13 mouse cellular contexts compared by ENCODE assay signal in genomic region chr5:113418335-113419013, GRCm38 (mm10).
A peak's percentile ranks its signal among the peaks of the same experiment; 100 is the strongest.
DNase-seq lines count a peak whose midpoint lies in the region; ATAC-seq and TF ChIP-seq lines count a peak whose summit lies in the region.
"Had no signal": no experiment of that assay in that cellular context is flagged by ENCODE, and none has a peak within 500 bp of the region (broad histone marks: within the 10 kb centered on the region; RNA-seq: fewer than 3 reads in every experiment).

No protein-coding gene starts in this region.

- H3K36me3 ChIP-seq in limb, embryonic 14.5 days (ENCODE audit: control insufficient read depth, insufficient read depth, low read length), result no peaks in the 10 kb centered on the region
- no peaks in the 10 kb centered on the region for H3K36me3 ChIP-seq in limb, embryonic 10.5 days
- H3K36me3 ChIP-seq in hindbrain, embryonic 12.5 days, result no peaks in the 10 kb centered on the region
- no peaks in the 10 kb centered on the region for H3K36me3 ChIP-seq in hindbrain, postnatal 0 days (ENCODE audit: insufficient read depth, low read length)
- H3K36me3 ChIP-seq in neural tube, embryonic 13.5 days, result no peaks in the 10 kb centered on the region

- WGBS in limb, embryonic 14.5 days, result 51% methylated on average over 22 of the region's 22 CpGs
- WGBS in limb, embryonic 10.5 days, result 70% methylated on average over 22 of the region's 22 CpGs
- whole genome bisulfite sequencing in hindbrain, embryonic 12.5 days, result 71% methylated on average over 22 of the region's 22 CpGs
- 71% methylated on average over 22 of the region's 22 CpGs for WGBS in hindbrain, postnatal 0 days
- WGBS in neural tube, embryonic 13.5 days, result 49% methylated on average over 22 of the region's 22 CpGs

- H3K4me3 ChIP-seq in limb, embryonic 14.5 days (replicated peaks; ENCODE audit: low read length), result no peak overlapping the region
- no peak overlapping the region for H3K4me3 ChIP-seq in limb, embryonic 10.5 days
- H3K4me3 ChIP-seq in hindbrain, embryonic 12.5 days, result no peak overlapping the region
- H3K4me3 ChIP-seq in hindbrain, postnatal 0 days (ENCODE audit: low read length), result no peak overlapping the region
- H3K4me3 ChIP-seq in neural tube, embryonic 13.5 days, result no peak overlapping the region
- H3K4me3 ChIP-seq: layer of hippocampus, adult 2 months had no signal

- no peak overlapping the region for H3K27ac ChIP-seq in limb, embryonic 14.5 days (replicated peaks; ENCODE audit: low read depth, low read length)
- no peak overlapping the region for H3K27ac ChIP-seq in limb, embryonic 10.5 days
- H3K27ac ChIP-seq in hindbrain, embryonic 12.5 days, result peak overlapping the region; percentile 57; the same call in 1 of the 2 replicates
- H3K27ac ChIP-seq in hindbrain, postnatal 0 days, result no peak overlapping the region
- H3K27ac ChIP-seq in neural tube, embryonic 13.5 days (replicated peaks), result peak overlapping the region; percentile 80
- H3K27ac ChIP-seq: layer of hippocampus, adult 2 months had no signal

- no peak for TF ChIP-seq CTCF in hindbrain, postnatal 0 days (IDR thresholded peaks at IDR 0.05; ENCODE audit: low read depth)

- ATAC-seq in limb, embryonic 14.5 days (ENCODE audit: low FRiP score, low read depth), result no peak
- no peak for ATAC-seq in hindbrain, embryonic 12.5 days (ENCODE audit: low FRiP score)
- peak; percentile 51; the same call in 1 of the 2 replicates for ATAC-seq in hindbrain, postnatal 0 days
- ATAC-seq in neural tube, embryonic 13.5 days (ENCODE audit: low read depth), result peak; percentile 80

- DNase-seq in limb, embryonic 14.5 days (ENCODE audit: low spot score), result peak; percentile 41
- DNase-seq in limb, embryonic 10.5 days (ENCODE audit: low spot score), result no peak
- no peak for DNase-seq in hindbrain, postnatal 0 days (ENCODE audit: low spot score)
- no peak for DNase-seq in thymus, postnatal 36 days
- no peak for DNase-seq in cerebellum, postnatal 14 days
- DNase-seq: cerebellum, adult 8-10 months; gastrocnemius, postnatal 36 days; heart, postnatal 4 days; thymus, postnatal 25 days had no signal

- no peak for TF ChIP-seq POLR2A in limb, embryonic 14.5 days (IDR thresholded peaks at IDR 0.05; ENCODE audit: borderline replicate concordance, extremely low read depth, insufficient read depth, insufficient read length)

- peaks cover 3% of the 10 kb centered on the region; the same call in 1 of the 2 replicates for H3K4me1 ChIP-seq in limb, embryonic 14.5 days (ENCODE audit: control insufficient read depth, insufficient read depth, low read length)
- peaks cover 38% of the 10 kb centered on the region for H3K4me1 ChIP-seq in limb, embryonic 10.5 days
- peaks cover 24% of the 10 kb centered on the region for H3K4me1 ChIP-seq in hindbrain, embryonic 12.5 days
- H3K4me1 ChIP-seq in hindbrain, postnatal 0 days (ENCODE audit: insufficient read depth, low read length), result peaks cover 23% of the 10 kb centered on the region
- H3K4me1 ChIP-seq in neural tube, embryonic 13.5 days (replicated peaks), result peaks cover 46% of the 10 kb centered on the region

- no peaks in the 10 kb centered on the region for H3K9me3 ChIP-seq in limb, embryonic 14.5 days (ENCODE audit: control insufficient read depth, low read length)
- no peaks in the 10 kb centered on the region for H3K9me3 ChIP-seq in limb, embryonic 10.5 days (replicated peaks)
- H3K9me3 ChIP-seq in hindbrain, embryonic 12.5 days (replicated peaks), result no peaks in the 10 kb centered on the region
- no peaks in the 10 kb centered on the region for H3K9me3 ChIP-seq in hindbrain, postnatal 0 days (ENCODE audit: low read length)
- no peaks in the 10 kb centered on the region for H3K9me3 ChIP-seq in neural tube, embryonic 13.5 days

- H3K9ac ChIP-seq in limb, embryonic 14.5 days (ENCODE audit: low read depth, low read length, severe bottlenecking), result no peak overlapping the region
- H3K9ac ChIP-seq in hindbrain, embryonic 12.5 days, result no peak overlapping the region
- H3K9ac ChIP-seq in hindbrain, postnatal 0 days (replicated peaks; ENCODE audit: low read length), result no peak overlapping the region
- H3K9ac ChIP-seq in neural tube, embryonic 13.5 days, result no peak overlapping the region

- H3K27me3 ChIP-seq in limb, embryonic 14.5 days (ENCODE audit: control insufficient read depth, insufficient read depth, low read length), result no peaks in the 10 kb centered on the region
- no peaks in the 10 kb centered on the region for H3K27me3 ChIP-seq in limb, embryonic 10.5 days (ENCODE audit: low read depth, poor library complexity, severe bottlenecking)
- H3K27me3 ChIP-seq in hindbrain, embryonic 12.5 days, result peaks cover 29% of the 10 kb centered on the region; the same call in 1 of the 2 replicates
- H3K27me3 ChIP-seq in hindbrain, postnatal 0 days (ENCODE audit: insufficient read depth, low read length), result no peaks in the 10 kb centered on the region
- H3K27me3 ChIP-seq in neural tube, embryonic 13.5 days, result 0 out of 2 replicates have a peak, but pooled peaks cover 6% of the 10 kb centered on the region

- H3K4me2 ChIP-seq in limb, embryonic 14.5 days (replicated peaks; ENCODE audit: low read depth, low read length, severe bottlenecking), result no peak overlapping the region
- no peak overlapping the region for H3K4me2 ChIP-seq in hindbrain, embryonic 12.5 days (replicated peaks)
- no peak overlapping the region for H3K4me2 ChIP-seq in hindbrain, postnatal 0 days (ENCODE audit: low read depth, low read length)
- peak overlapping the region; percentile 22; the same call in 1 of the 2 replicates for H3K4me2 ChIP-seq in neural tube, embryonic 13.5 days
- H3K4me2 ChIP-seq: heart, embryonic 11.5 days had no signal

Comparison
In these comparisons a context has a peak if more than half of its experiments do, and no peak if none do; other contexts are left out.
1. ATAC-seq: peak in hindbrain, postnatal 0 days (single experiment) and neural tube, embryonic 13.5 days (single experiment); none in limb, embryonic 14.5 days (single experiment) and hindbrain, embryonic 12.5 days (single experiment).
2. H3K27ac ChIP-seq: peak in hindbrain, embryonic 12.5 days (single experiment) and neural tube, embryonic 13.5 days (single experiment); none in limb, embryonic 14.5 days (single experiment), limb, embryonic 10.5 days (single experiment) and hindbrain, postnatal 0 days (single experiment).